Mouse (Mus musculus) limb, embryonic 14.5 days (tissue): ENCODE data around the gene Hmga1b. TPM values are rescaled to one million over a fixed set of nuclear protein-coding genes. Genes with fewer than 3 reads are reported as not detected.
A peak's percentile ranks its signal among the peaks of the same experiment; 100 is the strongest.
"Not testable (repeated sequence)": the region's sequence is repeated elsewhere in the genome, so short reads cannot be mapped to it uniquely, and the experiment has no call there.

Experiments used
- ATAC-seq: fragments of 200-750 bp; cut with Nextera tagmentation; 2 replicates; pipeline ENCODE4 v1.8.0; 2017; ENCODE audit warnings: low read depth, moderate number of reproducible peaks, moderate TSS enrichment; ENCODE audit not compliant: low FRiP score
- DNase-seq: peaks from one replicate; pipeline ENCODE4 v3.0.0-alpha.2; 2015; ENCODE audit warnings: low spot score
- H3K27ac ChIP-seq: fragments of 300-500 bp; sonication (generic); replicated peaks from 2 replicates; pipeline ENCODE4 v1.5.1; 2014; ENCODE audit warnings: low read depth, mild to moderate bottlenecking, low read length, moderate library complexity, mixed read lengths
- H3K27me3 ChIP-seq: fragments of 300-500 bp; sonication (generic); 2 replicates; pipeline ENCODE4 v1.6.1; 2014; ENCODE audit warnings: low read length, mixed read lengths; ENCODE audit not compliant: control insufficient read depth, insufficient read depth
- H3K36me3 ChIP-seq: fragments of 300-500 bp; sonication (generic); 2 replicates; pipeline ENCODE4 v1.6.1; 2014; ENCODE audit warnings: mild to moderate bottlenecking, low read length, moderate library complexity, mixed read lengths; ENCODE audit not compliant: control insufficient read depth, insufficient read depth
- H3K4me1 ChIP-seq: fragments of 300-500 bp; sonication (generic); 2 replicates; pipeline ENCODE4 v1.6.1; 2014; ENCODE audit warnings: antibody characterized with exemption, low read length, mixed read lengths; ENCODE audit not compliant: control insufficient read depth, insufficient read depth
- H3K4me2 ChIP-seq: fragments of 300-500 bp; sonication (generic); replicated peaks from 2 replicates; pipeline ENCODE4 v1.6.1; 2014; ENCODE audit warnings: low read depth, mild to moderate bottlenecking, low read length, moderate library complexity; ENCODE audit not compliant: severe bottlenecking
- H3K4me3 ChIP-seq: fragments of 300-500 bp; sonication (generic); replicated peaks from 2 replicates; pipeline ENCODE4 v1.5.1; 2014; ENCODE audit warnings: low read length
- H3K9ac ChIP-seq: fragments of 300-500 bp; sonication (generic); 2 replicates; pipeline ENCODE4 v1.6.1; 2014; ENCODE audit warnings: mild to moderate bottlenecking, low read depth, low read length, moderate library complexity; ENCODE audit not compliant: severe bottlenecking
- H3K9me3 ChIP-seq: fragments of 300-500 bp; sonication (generic); 2 replicates; pipeline ENCODE4 v1.6.1; 2016; ENCODE audit warnings: low read length; ENCODE audit not compliant: control insufficient read depth
- POLR2A ChIP-seq: fragments of 200-500 bp; IDR thresholded peaks from 2 replicates; pipeline ENCODE4 v1.8.0; 2012; ENCODE audit warnings: inconsistent platforms, mild to moderate bottlenecking, moderate library complexity, borderline replicate concordance; ENCODE audit not compliant: insufficient read depth, insufficient read length; ENCODE audit errors: extremely low read depth
- WGBS: fragments of 180-500 bp; shearing (Covaris S2); extraction: QIAGEN DNeasy Blood & Tissue Kit; methylation state at CpG from one replicate; pipeline ENCODE4 v1.1.7; 2014; 5-methylcytosine and 5-hydroxymethylcytosine counted together
- polyA plus RNA-seq, 2 experiments: library from polyadenylated mRNA; depleted of rRNA in 1 of 2; stranded (reverse) in 1 of 2; unstranded in 1 of 2; fragments of >200 nt; fragmentation: Nextera tagmentation in 1 of 2; extraction: Ambion mirVana in 1 of 2; gene quantifications; 2 replicates each; pipeline versions ENCODE4 v1.2.1 to v1.2.3; 2012 to 2014

Gene Hmga1b
- polyA plus RNA-seq, 2 experiments, result 1.8 to 4.2 TPM

DNA sequence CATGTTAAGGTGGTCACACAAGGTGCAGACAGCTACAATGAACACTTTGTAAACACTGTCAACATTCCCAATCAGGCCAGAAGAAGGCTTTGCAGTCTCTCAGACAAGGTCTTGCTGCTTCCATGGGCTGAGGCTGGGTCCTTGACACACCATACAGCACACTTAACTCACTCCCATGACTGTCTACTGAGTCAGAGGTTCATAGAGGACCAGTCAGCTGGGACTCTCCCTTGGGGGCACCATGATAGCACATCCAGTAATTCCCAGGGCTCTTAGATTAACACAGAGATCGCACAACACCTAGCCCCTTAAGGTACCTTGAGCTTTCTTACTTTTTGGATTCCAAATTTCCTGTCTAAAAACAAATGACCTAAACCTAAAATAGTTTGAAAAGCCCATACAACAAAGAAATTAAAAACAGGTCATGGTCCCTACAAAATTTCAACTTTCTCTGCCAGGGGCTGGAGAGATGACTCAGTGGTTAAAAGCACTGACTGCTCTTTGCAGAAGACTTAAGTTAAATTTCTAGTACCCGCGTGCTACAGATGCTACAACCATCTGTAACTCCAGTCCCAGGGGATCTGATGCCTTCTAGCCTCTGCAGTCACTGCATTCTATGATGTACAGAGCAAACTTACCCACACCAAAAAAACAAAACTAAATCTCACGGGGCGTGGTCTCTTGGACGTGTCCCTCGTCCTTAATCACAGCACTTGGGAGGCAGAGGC, 11.0 kb downstream of the Hmga1b start:
- no peak overlapping the region for H3K4me2 ChIP-seq
- TF ChIP-seq POLR2A, result no peak
- 91% methylated on average over 7 of the region's 7 CpGs for WGBS
- DNase-seq, result no peak
- no peaks in the 10 kb centered on the region for H3K27me3 ChIP-seq
- no peak overlapping the region for H3K9ac ChIP-seq
- no peak for ATAC-seq
- no peaks in the 10 kb centered on the region for H3K4me1 ChIP-seq
- H3K9me3 ChIP-seq, result no peaks in the 10 kb centered on the region
- no peaks in the 10 kb centered on the region for H3K36me3 ChIP-seq
- H3K4me3 ChIP-seq, result no peak overlapping the region
- H3K27ac ChIP-seq, result no peak overlapping the region

DNA sequence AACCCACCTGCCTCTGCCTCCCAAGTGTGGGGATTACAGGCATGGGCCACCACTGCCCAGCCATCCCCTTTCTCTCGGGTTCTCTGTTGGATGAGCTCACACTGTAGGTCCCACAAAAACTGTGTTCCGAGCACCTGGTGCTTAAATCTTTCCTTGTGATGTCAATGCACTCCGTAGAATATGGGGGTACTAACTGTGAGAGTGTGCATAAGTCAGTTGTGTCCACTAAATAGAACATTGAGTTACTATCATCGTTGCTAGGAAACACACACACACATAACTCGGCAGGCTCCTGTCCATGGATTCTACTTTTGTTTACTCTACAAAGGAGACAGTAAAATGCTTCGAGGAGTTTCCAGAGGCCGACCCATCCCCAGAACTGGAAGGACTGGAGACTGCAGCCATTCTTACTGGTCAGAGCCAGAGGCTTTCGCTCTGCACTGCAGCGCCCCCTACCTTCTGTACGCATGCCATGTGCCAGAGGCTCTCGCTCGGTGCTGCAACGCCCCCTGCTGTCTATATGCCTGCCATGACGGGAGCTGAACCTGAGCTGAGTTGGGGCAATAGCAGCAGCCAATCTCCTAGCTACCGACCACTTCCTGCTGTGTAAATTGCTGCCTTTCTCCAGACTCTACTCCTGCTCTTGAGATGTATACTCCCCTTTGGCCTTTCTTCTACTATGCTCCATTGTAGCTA, 13.3 kb downstream of the Hmga1b start:
- no peak overlapping the region for H3K4me3 ChIP-seq
- WGBS, result 27% methylated on average over 15 of the region's 15 CpGs
- H3K27ac ChIP-seq, result no peak overlapping the region
- no peak overlapping the region for H3K4me2 ChIP-seq
- no peaks in the 10 kb centered on the region for H3K9me3 ChIP-seq
- ATAC-seq, result peak; percentile 79
- peaks cover 10% of the 10 kb centered on the region; the same call in 1 of the 2 replicates for H3K36me3 ChIP-seq
- no peaks in the 10 kb centered on the region for H3K27me3 ChIP-seq
- TF ChIP-seq POLR2A, result peak; percentile 57; the same call in 1 of the 2 replicates
- no peaks in the 10 kb centered on the region for H3K4me1 ChIP-seq
- peak; percentile 90 for DNase-seq
- no peak overlapping the region for H3K9ac ChIP-seq

- H3K36me3 ChIP-seq, result peaks cover 17% of the 10 kb centered on the region
- DNase-seq (no peak), ATAC-seq (no peak)
- no peak for TF ChIP-seq POLR2A
- no peak overlapping the region for H3K9ac ChIP-seq
- H3K4me1 ChIP-seq, result no peaks in the 10 kb centered on the region
- H3K27me3 ChIP-seq, result no peaks in the 10 kb centered on the region
- H3K9me3 ChIP-seq, result no peaks in the 10 kb centered on the region
- whole genome bisulfite sequencing, result 33% methylated on average over 6 of the region's 6 CpGs
- no peak overlapping the region for H3K4me3 ChIP-seq
- H3K4me2 ChIP-seq, result no peak overlapping the region
- H3K27ac ChIP-seq, result no peak overlapping the region
Observed at GRCm38 (mm10) chr11:120777123-120777522, 14.5 kb downstream of the Hmga1b start.

GRCm38 (mm10) chr11:120779876-120780275, 17.3 kb downstream of the Hmga1b start:
- DNase-seq, result no peak
- no peak for TF ChIP-seq POLR2A
- H3K9ac ChIP-seq, result no peak overlapping the region
- peaks cover 9% of the 10 kb centered on the region for H3K4me1 ChIP-seq
- no peak overlapping the region for H3K4me2 ChIP-seq
- no peak overlapping the region for H3K4me3 ChIP-seq
- 95% methylated on average over 1 of the region's 1 CpGs for WGBS
- H3K27me3 ChIP-seq, result no peaks in the 10 kb centered on the region
- H3K27ac ChIP-seq, result no peak overlapping the region
- peaks cover 20% of the 10 kb centered on the region for H3K36me3 ChIP-seq
- no peak for ATAC-seq
- no peaks in the 10 kb centered on the region for H3K9me3 ChIP-seq

DNA sequence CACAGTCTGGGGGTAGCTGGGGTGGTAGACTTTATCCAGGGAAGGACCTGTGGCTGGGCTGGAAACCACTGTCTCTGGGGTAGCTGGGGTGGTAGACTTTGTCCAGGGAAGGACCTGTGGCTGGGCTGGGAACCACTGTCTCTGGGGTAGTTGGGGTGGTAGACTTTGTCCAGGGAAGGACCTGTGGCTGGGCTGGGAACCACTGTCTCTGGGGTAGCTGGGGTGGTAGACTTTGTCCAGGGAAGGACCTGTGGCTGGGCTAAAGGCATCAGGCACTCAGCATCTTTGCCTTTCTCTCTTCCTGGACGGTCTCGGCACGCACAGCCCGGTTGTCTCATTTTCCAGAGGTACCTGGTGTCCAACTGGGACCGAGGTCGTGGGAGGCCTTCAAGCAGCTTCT, 18.8 kb downstream of the Hmga1b start:
- not testable (repeated sequence) for DNase-seq, H3K27me3 ChIP-seq, H3K9ac ChIP-seq, H3K4me2 ChIP-seq, H3K27ac ChIP-seq, H3K9me3 ChIP-seq, H3K4me3 ChIP-seq, ATAC-seq
- H3K36me3 ChIP-seq, result peaks cover 28% of the 10 kb centered on the region
- 97% methylated on average over 6 of the region's 6 CpGs for WGBS
- peaks cover 14% of the 10 kb centered on the region for H3K4me1 ChIP-seq
